Mouse (Mus musculus): Measurements from ENCODE around the gene Atp6v0d1.

Gene Atp6v0d1

DNA sequence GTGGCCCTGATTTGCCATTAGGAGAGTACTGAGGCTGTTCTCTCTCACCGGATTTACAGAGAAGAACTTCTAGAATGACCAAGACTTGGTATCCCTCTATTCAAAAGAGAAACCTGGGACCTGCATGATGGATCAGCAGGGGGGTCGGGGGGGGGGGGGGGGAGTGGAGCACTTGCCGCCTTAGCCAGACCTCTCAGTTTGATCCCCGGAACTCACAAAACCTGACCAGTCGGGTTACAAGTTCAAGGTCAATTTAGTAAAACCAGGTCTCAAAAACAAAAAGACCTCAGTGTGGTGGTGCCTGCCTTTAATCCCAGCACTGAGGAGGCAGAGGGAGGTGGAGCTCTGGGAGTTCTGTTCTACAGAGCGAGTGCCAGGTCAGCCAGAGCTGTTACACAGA is 8.9 kb upstream of the Atp6v0d1 start:
- DNase-seq (ENCODE audit: low spot score in 2 of 2): no peak

DNA sequence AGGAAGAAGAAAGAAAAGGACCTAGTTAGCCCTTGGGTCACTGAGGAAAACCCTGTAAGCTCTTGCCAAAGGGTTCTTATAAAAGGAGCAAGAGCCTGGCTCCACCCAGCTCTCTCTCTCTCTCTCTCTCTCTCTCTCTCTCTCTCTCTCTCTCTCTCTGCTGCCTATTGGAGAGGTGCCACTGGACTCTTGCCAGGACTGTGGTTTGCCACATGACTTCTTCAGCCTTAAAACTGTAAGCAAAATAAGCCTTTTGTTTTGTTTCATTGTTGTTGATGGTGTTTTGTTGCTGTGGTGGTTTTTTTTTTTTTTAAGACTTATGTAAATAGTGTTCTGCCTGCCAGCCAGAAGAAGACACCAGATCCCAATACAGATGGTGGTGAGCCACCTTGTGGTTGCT is 7.6 kb upstream of the Atp6v0d1 start:
- DNase-seq (ENCODE audit: low spot score in 2 of 2): peak in 1 of 2 experiments; percentile 27

DNA sequence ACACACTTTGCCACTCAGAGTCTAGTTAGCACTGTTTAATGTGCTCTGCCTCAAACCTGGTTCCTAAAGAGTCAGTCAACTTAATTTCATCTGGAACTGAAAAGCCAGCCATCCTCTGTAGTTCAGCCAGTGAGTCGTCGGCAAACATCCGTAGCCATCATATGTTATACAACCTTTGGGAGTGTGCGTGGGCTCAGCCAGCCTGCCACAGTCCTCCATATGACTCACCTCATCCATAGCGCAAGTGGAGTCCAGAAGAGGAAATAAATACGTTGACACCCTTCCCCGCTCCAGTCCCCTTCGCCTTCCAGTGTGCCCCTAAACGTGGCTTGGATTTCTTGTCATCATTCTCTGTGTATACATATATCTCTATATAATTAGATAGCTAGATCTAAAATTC is 6.0 kb upstream of the Atp6v0d1 start:
- DNase-seq (ENCODE audit: low spot score in 2 of 2): no peak

DNA sequence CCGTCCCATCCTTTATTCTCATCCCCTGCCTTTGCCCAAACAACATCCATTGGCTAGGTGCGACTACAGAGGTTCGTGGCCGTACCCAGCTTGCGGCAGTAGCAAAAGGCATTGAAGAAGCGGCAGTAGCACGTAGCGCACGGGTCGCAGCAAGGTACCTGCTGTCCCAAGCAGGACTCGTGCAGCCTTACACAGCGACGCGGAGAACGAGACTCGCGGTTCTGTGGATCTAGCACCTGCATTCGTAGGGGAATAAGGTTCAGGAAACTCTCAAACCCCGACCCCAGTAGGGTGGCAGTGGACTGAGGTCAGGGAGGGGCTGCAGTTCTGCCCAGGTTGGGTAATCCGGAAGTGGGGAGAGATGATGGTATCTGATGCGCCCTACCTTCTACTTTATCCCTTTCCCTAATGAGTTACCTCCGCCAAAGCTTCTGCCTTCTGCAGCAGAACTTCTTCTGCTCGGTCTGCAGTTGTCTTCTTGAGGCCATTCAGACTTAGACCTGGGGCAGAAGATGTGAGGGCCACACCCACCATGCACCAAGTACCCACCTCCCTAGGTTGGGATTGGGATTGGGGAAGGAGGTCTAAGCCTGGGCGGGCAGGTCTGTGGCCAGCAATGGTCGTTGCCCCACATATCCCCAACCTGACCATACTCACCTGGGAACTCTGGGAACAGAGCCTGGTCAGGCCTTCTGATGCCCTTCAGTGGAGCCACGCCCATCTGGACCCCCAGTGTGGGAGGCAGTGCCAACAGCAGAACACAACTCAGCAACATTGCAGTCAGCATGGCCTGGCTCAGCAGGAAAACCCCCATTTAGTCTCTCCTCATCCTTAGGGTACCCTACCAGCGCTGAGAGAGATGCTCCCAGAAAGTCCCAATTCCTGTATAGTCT is 1.1 kb upstream of the Atp6v0d1 start:
- peak; percentile 57 to 58 for DNase-seq (ENCODE audit: low spot score in 2 of 2)

DNA sequence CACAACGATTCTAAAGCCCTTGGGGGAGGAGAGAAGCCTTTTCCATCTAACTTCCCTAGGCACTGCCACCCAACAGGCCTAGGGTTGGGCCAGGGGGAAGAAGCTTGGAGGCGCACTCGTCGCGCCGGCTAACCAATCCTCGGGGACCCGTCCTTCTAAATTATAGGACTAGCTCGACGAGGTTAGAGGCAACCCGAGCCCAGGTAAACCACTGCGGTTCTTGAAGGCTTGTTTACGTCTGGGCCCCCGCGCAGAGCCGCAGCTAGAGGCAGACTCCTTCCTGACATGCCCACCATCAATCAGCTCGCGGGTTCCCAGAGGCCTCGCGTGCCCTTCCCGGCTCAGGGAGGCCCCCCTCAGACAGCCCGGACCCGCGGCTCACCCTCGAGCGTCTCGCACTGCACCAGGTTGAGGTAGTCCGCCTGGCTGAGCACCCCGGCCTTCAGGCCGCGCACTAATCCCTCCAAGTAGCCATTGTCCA is 406 bp downstream of the Atp6v0d1 start:
- peak in 1 of 2 experiments; percentile 69 for DNase-seq (ENCODE audit: low spot score in 2 of 2)

DNA sequence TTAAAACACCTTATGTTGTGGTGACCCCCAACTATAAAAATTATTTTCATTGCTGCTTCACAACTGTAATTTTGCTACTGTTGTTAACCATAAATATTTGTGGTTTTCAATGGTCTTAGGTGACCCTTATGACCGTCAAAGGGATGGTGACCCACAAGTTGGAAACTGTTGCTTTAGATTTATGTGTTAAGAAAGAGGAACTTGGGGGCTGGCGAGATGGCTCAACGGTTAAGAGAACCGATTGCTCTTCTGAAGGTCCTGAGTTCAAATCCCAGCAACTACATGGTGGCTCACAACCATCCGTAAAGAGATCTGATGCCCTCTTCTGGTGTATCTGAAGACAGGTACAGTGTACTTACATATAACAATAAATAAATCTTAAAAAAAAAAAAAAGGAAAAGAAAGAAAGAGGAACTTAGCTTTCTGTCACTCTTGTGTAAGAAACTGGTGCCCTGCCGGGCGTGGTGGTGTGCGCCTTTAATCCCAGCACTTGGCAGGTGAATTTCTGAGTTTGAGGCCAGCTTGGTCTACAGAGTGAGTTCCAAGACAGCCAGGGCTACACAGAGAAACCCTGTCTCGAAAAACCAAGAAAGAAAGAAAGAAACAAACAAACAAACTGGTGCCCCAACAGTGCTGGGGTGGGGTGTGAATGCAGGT is 1.1 kb downstream of the Atp6v0d1 start:
- DNase-seq (ENCODE audit: low spot score in 2 of 2): peak in 1 of 2 experiments; percentile 31

DNA sequence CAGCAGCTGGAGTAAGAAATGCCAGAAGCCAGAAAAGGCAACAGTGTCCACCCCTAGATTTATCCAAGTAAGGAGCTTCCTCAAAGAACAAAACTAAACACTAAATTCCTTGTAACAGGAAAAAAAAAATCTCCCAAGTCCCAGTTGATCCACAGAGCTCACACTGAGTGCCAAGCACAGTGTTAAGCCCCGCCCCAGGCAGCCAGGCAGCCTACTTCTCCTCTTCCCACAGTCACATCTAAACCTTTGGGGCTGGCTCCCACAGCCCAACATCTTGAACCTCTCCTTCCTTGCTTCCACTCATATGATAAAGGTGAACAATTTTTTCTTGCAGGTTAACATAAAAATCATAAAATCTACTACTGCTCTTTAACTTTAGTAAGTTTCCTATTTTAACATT is 2.0 kb downstream of the Atp6v0d1 start:
- DNase-seq (ENCODE audit: low spot score in 2 of 2): peak in 1 of 2 experiments; percentile 26

DNA sequence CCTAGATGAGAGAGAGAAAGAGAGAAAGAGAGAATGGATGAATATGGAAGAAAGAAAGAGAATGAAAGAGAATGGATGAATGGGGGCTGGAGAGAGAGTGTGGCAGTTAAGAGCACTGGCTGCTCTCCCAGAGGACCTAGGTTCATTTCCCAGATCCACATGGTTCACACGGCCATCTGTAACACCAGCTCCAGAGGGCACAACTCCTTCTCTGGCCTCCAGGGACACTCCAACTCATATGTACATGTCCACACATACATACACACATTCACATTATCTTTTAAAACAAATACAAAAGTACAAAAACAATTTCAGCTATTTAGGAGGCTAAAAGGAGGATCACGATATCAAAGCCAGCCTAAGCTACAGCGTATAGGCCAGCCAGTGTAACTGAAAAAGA is 3.0 kb downstream of the Atp6v0d1 start:
- DNase-seq (ENCODE audit: low spot score in 2 of 2): no peak

DNA sequence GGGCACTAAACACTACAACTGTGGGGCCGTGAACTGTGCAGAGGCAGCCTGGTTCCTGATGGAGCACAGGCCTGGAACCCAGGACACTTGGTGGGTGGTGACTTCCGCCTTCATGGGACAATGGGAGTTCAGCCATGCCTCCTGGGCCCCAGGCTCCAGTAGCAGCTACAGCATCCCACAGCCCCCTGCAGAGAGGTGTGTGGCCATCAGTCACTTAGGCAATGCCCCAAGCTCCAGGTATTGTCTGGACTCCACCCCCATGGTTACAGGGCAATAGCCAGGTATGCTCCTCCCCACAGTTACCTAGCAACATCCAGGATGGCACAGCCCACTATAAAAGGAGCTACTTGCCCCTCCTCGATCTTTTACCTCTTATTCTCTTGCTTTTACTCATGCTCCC is 10.6 kb downstream of the Atp6v0d1 start:
- DNase-seq (ENCODE audit: low spot score in 2 of 2): no peak

DNA sequence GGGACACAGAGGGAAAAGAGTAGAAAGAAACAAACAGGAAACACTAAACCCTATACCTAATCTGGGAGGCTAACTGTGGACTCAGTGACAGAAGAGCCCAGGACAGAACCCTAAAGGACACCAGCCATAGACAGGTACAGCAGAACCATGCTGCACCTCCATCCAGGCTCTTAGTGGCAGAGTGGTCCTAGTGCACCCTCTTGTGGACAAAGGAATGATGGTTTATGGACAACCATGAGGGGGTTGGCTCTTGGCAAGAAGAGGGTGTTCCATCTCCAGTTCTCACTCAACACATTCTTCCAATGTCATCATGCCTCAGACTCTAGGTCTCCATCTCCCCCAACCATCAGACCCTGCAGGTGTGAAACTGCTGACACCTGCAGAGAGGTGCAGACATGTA is 11.8 kb downstream of the Atp6v0d1 start:
- DNase-seq (ENCODE audit: low spot score in 2 of 2): peak; percentile 36 to 65

DNA sequence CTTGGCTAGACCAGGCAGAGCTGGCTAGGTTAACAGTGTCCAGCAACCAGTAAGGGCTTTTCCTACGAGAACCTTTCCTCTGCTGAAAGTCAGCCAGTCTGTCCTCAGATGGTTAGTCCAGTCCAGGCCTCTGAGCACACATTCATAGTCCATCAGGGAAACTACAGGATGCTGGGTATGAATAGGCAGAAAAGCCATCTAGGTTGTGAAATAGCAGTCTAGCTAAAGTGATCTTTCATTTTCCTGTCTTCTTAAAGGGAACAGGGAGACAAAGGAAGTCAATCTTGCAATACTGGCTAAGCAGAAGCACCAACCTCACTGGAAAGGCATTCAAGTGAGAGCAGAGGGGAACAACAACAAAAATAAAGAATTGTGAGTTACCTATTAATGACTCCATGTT is 13.0 kb downstream of the Atp6v0d1 start:
- DNase-seq (ENCODE audit: low spot score in 2 of 2): no peak

DNA sequence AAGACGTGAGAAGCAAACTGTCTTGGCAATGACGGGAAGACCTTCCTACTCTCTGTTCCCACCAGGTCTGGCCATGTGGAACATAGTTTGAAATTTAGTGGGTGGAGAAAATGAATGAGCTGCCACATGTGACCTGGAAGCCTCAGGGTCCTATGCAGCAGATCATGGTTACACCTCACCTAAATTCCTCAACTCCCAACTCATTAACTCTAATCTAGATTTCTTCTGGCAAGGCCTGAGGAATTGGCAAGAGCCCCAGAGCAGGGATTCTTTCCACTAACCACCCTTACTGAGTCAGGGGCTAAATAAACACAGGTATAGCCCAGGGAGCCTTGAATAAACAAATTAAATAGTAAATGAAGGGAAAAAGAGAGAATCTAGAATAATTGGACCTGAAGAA is 13.8 kb downstream of the Atp6v0d1 start:
- DNase-seq (ENCODE audit: low spot score in 2 of 2): no peak

DNA sequence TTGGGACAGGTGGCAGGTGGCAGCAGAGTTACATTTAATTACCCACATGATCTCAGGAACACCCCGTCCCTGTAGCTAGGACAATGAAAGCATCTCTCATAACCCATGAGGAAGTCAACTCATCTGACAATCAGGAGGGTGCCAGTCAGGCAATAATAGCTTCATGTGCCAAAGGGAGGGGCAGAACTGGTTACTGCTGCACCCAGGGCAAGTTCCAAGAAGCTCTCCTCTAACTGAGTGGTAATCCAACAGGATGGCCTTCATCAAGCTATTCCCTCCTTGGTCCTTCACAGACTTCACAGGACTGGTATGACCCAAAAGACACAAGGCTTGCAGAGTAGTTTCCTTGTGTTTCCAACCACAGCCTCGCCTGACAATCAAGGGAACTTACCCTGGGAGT is 15.8 kb downstream of the Atp6v0d1 start:
- no peak for DNase-seq (ENCODE audit: low spot score in 2 of 2)

DNA sequence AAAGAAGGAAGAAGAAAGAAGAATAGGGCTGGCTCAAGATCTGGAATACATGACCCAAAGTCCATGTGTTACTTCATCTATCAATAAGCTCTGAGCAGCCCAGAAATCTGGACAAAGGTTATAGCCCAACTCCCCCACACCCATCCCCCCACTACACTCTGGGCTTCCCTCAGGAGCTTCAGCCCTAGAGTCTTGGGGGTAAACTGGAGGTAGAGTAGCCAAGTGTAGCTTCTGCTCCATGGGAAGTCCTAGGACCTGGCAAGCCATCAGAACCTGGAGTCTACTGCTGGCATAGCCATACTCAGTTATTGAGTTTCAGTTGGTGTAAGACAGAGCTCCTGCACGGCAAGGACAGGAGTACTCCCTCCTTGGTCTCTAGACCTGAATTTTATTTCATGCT is 16.3 kb downstream of the Atp6v0d1 start:
- DNase-seq (ENCODE audit: low spot score in 2 of 2): no peak

DNA sequence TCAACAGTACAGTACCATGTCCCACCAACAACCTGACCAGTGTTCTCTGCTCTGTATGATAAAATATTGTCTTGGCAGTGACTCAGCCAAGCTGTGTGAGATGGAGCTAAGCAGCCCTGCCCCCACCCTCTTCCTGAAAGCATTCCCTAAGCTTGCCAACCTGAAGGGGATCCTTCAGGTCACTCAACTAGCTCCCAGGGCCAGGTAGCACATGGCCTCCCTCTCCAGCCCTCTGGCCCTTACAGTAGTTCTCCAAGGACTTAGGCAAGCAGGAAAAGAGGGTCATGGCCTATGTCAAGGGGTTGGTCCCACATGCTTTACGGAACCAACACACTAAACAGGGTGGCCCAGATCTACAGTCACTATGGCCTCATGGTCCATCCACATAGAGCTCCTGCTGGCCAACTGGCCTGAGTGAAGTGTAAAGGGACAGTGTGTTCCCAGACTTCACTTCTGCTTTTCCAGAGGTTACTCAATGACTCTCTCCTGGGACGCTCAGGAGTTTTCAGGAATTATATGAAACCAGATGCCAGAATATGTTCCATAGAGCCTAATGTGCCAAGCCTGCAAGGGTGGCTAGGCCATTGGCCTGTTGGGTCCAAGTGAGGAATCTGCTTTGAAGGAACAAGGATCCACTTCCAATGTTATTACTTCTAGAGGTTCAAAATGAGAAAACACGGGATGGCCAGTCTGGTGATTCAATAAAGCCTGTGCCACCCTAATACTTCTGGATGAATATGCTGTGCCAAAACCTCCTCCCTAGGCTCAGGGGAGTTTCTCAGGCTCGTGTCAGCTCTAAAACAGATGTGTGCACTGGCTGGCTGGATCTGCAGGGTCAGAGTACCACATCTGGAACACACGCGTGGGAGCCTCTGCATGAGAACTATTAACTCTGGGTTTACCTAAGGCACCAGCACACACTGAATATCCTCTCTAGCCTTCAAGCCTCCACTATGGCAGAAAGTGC is 19.2 kb downstream of the Atp6v0d1 start:
- DNase-seq (ENCODE audit: low spot score in 2 of 2): no peak

DNA sequence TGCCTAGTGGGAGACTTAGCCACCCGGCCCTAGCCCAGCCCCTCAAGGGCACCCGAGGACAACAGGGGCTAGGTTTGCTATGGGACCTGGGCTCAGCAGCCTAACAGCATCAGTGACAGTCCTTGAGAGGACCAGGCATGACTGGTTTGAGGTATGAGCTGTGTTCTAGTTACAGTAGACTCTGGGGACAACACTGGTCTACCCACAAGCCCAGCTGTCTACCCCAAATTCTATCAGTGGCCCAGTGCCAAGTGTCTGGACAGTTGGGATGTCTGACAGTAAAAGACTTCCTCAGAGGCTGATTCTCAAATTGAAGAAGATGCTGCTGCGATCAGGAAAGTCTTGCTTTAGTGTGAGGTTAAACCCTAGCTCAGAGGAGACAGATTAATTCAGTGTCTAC is 20.6 kb downstream of the Atp6v0d1 start:
- no peak for DNase-seq (ENCODE audit: low spot score in 2 of 2)

DNA sequence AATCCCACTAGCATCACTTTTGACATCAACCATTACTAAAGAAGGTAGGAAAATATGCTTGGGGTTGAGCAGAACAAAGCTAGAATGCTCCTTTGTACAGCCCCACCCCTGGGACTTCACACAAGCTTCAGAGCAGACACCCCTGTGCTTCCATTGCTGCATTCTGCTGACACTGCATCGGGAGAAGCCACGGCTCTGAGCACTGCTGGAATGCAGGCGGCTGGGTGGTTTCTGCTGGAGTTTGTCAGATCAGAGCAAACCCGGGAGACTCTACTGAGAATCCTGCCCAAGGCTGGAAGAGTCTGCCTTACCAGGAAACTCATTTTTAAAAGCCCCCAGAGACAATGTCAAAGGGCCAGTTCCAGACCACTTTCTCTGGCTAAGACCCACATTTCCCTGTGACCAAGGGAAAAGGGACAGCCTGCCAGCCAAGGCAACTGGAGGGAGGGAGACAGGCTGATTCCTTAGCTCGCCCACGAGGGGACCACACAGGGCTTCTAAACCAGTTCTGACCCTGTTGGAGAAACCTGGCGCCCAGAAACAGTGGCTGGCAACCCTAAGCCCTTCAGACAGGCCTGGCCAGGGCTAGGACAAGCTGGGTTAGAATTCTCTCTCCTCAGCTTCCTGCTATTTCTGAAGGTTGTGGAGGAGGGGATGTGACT is 21.2 kb downstream of the Atp6v0d1 start:
- no peak for DNase-seq (ENCODE audit: low spot score in 2 of 2)

DNA sequence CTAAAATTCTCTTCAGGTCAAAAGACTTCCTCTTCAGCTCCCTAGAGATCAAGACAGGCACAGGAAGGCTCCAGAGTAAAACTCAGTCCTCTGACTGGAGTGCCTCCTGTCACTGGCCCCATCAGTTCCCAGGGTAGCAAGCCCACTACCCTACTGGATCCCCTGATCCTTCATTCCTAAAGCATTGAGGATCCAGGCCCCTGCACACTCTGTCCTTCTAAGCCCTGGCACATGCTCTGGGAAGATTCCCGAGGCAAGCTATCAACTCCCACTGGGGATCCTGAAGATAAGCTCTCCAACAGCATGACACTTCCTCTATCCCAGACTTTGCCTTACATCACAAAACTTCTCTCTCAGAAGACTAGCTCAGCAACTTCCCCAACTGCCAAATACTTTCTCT is 22.1 kb downstream of the Atp6v0d1 start:
- no peak for DNase-seq (ENCODE audit: low spot score in 2 of 2)

DNA sequence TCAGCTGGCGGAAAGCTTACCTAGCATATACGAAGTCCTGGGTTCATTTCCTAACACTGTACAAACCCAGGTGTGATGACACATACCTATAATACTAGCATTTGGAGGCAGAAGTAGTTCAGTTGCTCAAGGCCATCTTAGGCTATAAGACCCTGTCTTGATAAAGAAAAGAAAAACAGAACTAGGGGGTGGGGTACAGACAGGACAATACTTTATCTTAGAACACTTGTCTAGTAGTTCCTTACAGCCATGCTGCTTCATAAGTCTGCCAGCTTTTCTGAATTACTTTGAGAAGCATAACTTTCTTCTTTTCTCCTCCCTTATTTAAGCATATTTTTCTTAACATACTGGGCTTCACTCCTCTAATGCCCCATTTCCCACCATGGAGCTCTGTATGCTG is 23.0 kb downstream of the Atp6v0d1 start:
- DNase-seq (ENCODE audit: low spot score in 2 of 2): no peak

DNA sequence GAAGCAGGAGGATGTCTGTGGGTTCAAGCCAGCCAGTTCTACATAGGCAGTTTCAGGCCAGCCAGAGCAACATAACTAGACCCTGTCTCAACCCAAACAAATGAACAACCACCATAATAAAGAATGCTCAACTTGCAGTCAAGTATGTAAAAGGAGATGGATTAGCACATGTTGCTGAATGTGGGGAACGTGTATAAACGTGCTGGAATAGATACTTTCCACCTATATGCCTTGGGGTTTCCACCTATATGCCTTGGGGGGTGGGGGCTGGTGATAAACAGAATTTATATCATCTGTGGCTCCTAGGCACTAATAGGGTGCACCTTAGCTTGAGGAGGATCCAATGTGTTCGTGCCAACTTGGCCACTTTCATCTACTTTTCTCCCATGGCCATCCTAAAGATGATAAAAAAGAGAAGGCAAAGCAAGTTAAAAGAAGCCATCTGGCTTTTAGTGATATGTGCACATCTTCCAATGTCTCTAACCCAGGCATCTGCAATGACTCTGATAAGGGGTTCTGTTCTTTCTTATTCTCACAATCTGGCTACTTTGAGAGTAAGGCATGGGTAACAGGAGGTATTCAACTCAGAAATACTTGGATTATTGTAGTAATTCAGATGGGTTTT is 23.7 kb downstream of the Atp6v0d1 start:
- DNase-seq (ENCODE audit: low spot score in 2 of 2): no peak

DNA sequence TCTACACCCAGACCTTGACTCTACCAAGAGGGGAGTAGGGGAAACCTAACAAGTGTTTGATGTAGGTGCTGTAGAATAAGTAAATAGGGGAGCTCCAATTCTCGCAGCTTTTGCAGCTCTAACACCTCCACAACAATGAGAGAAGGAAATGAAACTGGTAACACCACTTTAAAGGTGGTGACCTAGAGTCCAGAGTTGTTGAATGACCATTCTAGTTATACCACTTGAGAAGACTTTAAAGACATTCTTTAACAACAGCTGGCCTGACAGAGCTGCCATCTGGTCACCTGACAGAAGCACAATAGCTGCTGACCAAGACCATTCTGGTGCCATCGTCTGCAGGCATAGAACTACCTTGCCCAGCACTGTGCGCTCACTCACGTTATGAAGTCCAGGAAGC is 26.9 kb downstream of the Atp6v0d1 start:
- DNase-seq (ENCODE audit: low spot score in 2 of 2): no peak

All from spleen, postnatal 10 days (tissue).